Mouse (Mus musculus): ENCODE measurements around the gene Fkbp4. TPM values are rescaled to one million over a fixed set of nuclear protein-coding genes. Genes with fewer than 3 reads are reported as not detected.

Fkbp4 gene
- 10 to 100 TPM; 45.1 to 50.7 TPM for total RNA-seq (2023)

GRCm38 (mm10) chr6:128438317-128438870 lies at the start of gene Fkbp4:
TSS of gene Fkbp4 (minus strand) at chr6:128438677.

GRCm38 (mm10) chr6:128424269-128425019 lies 14.0 kb downstream of the Fkbp4 start, which contains the start of gene Itfg2:
TSS of gene Itfg2 (minus strand) at chr6:128424931.

DNA sequence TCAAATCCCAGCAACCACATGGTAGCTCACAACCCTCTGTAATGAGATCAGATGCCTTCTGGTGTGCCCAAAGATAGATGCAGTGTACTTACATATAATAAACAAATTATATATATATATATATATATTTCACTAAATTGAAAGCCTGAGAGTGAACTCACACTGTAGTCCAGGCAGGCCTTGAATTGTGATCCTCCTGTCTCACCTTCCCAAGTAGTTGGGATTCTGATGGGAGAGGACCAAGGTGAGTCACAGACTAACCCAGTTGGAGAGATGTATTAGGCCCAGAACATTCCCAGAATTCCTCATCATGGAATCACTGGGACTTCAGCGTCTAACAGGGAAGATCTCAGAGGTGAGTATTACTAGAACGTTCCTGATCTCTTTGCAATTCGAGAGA lies 39.5 kb downstream of the Fkbp4 start, which contains the start of gene Nrip2:
TSS of gene Nrip2 (plus strand) at position 301 of the 400 bp plus-strand sequence.

Other genes starting within 250 kb of the Fkbp4 start
- gene Tead4, start 137.9 kb downstream of the Fkbp4 start, total RNA-seq (2023) = not detected
- under 1 TPM; 0.73 to 0.94 TPM for gene Tulp3, start 82.8 kb downstream of the Fkbp4 start, total RNA-seq (2023)
- gene Rhno1, start 75.8 kb downstream of the Fkbp4 start, total RNA-seq (2023) = 10 to 100 TPM; 23.2 to 28.6 TPM
- gene Foxm1, start 75.7 kb downstream of the Fkbp4 start, total RNA-seq (2023) = 1 to 10 TPM; 4.0 to 6.1 TPM
- not detected for gene Tex52, start 63.2 kb downstream of the Fkbp4 start, total RNA-seq (2023)
- gene Gm44596, start 63.2 kb downstream of the Fkbp4 start, total RNA-seq (2023) = not detected
- not detected for gene Nrip2, start 39.4 kb downstream of the Fkbp4 start, total RNA-seq (2023)
- 10 to 100 TPM; 13.9 to 20.6 TPM for gene Itfg2, start 13.7 kb downstream of the Fkbp4 start, total RNA-seq (2023)
- not detected for gene Pzp, start 88.0 kb upstream of the Fkbp4 start, total RNA-seq (2023)
- not detected for gene A2ml1, start 142.9 kb upstream of the Fkbp4 start, total RNA-seq (2023)
- gene Klrb1a, start 184.9 kb upstream of the Fkbp4 start, total RNA-seq (2023) = not detected
- gene Clec2h, start 223.7 kb upstream of the Fkbp4 start, total RNA-seq (2023) = 1 to 10 TPM in 1 of 2 experiments, not detected in 1; 1.0 TPM